Mouse (Mus musculus) right cerebral cortex, adult 18-20 months (tissue): ENCODE data around the gene Zfp318.

Experiments used
- DNase-seq: peaks from one replicate; pipeline ENCODE4 v3.0.0; 2022; ENCODE audit warnings: mixed read lengths

The Zfp318 gene

DNA sequence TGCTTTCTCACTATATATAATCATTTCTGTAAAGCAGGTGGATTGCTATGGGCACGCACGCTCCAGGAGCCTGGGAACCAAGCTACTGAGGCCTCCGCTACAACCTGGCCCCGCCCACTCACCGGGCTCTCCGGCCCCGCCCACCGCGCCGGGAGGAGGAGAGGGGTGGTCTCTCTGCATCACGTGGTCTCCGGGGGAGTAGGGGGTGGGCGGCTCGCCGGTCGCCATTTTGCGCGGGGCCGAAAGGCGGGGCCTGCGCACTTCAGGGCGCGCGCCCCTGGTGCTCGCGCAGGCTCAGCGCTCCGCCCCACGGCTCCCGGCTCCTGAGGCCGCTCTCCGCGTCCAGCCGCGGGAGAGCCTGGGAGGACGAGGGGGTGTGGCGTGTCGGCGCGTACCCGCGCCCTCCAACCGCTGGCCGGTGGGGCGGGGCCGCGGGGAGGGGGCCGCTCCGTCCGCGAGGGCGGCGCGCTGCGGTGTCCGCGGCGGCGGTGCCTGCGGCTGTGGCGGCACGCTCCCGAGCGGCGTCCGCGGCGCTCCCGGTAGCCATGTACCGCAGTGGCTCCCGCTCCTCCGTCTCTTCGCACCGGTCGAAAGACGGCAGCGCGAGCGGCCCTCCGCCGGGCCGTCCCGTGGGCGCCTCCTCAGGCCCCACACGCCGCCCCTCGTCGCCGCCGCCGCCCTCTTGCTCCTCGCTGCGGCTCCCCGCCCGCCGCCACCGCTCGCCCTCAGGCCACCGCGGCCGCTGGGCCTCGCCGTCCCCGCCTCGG, at the start of gene Zfp318:
Zfp318 (plus strand) TSS at position 438 of the 767 bp plus-strand sequence.
- peak; percentile 97 for DNase-seq

DNA sequence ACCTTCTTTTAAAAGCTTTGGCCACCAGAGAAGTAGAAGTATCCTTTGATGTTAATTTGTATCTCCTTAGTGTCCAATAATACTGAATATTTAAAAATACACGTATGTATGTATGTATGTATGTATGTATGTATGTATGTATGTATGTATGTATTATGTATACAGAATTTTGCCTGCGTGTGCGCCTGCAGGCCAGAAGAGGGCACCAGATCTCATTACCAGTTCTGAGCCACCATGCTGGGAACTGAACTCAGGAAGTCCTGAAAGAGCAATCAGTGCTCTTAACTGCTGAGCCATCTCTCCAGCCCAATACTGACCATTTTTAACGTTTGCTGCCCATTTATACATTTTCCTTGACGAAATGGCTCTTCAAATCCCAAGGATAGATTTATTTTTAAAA, 47.1 kb upstream of the Zfp318 start:
- no peak for DNase-seq

DNA sequence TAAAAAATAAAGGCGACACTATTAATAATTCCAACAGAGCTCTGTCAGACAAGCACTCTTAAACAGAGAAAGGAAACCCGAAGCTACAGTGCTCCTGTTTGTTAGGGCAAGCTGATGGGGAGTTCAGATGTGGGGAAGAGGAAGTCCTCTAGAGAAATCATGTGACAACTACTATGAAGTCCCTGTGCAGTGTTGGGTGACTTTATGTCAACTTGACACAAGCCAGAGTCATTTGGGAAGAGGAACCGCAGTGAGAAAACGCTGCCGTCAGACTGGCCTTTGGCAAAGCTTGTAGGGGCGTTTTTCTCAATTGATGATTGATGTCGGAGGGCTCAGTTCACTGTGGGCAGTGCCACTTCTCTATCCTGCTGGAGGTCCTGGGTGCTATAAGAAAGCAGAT, 42.3 kb upstream of the Zfp318 start:
- no peak for DNase-seq

DNA sequence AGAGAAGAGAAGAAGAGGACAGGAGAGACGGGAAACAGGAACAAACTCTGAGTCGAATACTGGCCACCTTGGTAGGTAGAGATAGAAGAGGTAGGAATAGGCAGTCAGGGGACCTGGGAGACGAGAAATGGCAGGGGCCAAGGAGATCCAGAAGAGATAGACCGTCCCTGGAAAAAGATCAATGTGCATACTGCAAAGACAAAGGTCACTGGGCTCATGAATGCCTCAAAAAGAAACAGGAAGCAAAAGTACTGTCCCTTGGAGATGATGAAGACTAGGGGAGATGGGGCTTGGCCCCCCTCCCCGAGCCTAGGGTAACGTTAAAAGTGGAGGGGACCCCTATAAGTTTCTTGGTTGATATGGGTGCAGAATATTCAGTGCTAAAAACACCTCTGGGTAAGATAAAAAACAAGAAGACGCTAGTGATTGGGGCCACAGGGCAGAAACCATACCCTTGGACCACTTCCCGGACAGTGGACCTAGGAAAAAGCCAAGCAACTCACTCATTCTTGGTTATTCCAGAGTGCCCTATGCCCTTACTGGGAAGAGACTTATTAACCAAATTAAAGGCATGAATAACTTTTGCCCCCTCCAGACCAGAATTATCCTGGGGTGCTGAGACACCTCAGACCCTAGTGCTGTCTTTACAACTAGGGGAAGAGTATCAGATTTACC, 32.4 kb upstream of the Zfp318 start:
- no peak for DNase-seq

DNA sequence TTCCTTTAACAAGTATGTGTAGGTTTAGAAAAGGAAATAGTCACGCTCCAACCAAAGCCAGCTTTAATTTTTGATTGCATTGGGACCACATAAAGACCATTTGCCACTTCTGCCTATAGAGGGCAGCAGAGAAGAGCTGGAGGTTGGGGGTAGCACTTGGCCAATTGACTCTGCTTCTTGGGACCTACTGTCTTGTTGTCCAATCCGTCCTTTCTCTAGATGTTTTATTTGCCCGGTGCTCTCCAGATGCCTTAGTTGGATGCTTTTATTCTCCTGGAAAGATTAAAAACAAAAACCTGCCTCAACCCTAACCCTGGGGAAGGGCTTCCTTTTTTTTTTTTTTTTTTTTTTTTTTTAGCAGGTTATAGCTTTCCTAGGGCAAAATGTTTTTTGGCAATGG, 11.7 kb upstream of the Zfp318 start:
- no peak for DNase-seq

DNA sequence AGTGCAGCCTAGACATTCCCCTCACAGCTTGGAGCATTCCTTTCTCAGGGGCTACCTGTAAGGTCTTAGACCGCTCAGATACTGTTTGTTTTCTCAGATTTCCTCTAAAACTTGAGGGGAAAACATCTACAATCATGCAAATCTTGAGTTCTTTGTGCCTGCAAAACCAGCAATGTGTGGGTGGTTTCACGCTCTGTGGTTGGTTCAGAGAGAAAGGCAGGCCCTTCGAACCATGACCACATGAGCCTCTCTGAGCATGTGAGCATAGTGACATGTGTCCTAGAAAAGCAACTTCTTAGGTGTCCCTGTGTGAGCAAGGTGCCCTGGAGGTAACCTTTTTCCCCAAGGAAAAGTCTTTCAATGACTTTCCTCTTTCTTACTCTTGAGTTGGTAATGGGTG, 5.0 kb upstream of the Zfp318 start:
- DNase-seq = no peak

DNA sequence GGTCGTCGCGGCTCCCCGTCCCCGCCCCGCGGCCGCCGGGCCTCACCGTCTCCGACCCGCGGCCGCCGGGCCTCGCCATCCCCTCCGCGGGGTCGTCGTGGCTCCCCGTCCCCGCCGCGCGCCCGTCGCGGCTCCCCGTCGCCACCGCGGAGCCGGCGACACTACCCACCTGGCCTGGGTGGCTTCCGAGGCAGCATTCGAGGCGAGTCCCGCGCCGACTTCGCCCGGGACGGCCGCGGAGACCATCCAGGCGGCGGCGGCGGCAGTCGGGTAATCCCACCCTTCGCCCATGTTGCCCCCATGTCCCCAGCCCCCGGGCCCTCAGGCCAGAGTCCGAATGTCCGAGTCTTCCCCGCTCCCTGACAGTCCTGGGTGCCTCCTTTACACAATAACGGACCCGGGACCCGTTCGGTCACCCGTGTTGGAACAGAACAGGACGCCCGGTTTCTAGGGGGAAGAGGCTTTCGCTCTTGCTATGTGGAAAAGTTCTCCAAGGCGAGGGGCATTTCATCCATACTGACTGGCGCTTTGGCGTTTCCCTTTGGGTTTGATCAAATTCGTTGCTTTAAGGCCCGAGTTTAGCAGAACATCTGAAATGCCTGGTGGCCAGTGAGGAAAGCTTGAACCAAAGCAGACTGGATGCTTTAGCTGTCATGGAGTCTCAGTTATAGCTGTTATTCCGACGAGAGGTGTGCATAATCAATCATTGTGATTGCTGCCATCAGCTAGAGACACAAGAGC, 700 bp downstream of the Zfp318 start:
- peak; percentile 11 for DNase-seq

DNA sequence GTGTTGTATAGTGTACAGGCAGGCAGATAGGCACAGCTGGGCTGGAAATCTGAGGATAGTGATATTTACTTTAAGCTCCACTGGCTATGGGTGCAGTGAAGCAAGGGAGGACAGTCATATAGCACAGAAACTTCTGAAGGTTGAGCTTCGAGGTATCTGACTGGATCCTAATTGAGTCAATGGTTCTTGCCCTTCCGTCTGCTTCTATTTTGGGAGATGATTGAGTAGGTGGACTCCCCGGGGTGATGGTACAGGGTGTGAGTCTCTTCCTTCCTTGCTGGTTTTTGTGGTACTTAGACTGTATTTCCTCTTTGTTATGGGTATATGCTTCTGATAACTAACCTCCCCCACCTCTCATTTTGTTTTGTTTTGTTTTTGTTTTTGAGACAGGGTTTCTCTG, 4.7 kb downstream of the Zfp318 start:
- no peak for DNase-seq

DNA sequence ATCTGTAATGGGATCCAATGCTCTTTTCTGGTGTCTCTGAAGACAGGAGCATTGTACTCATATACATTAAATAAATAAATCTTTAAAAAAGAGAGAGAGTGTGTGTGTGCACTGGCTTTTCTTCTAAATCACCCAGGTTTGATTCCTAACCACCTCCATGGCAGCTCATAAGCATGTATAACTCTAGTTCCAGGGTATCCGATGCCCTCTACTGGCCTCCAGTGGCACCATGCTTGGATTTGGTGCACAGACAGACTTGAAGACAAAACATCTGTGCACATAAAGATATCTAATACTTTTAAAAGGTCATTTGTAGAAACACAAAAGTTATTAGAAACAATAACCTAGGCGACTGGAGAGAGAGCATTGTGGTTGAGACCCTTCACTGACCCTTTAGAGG, 9.5 kb downstream of the Zfp318 start:
- DNase-seq = peak; percentile 29

DNA sequence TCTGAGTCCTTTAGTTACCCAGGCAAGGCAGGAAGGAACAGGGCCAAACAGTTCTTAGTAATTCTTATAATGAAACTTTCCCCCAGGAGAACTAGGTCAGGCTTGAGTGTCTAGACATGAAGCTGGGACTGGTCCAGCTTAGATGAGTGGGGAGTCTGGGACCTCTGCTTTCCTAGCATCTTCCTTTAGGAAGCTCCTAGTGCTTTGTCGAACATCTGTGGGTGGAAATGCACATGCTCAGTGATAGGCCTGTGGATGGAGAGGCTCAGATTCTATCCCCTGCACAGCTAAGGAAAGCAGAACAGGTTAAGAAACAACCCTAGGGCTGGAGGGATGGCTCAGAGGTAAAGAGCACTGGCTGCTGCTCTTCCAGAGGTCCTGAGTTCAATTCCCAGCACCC, 11.1 kb downstream of the Zfp318 start:
- DNase-seq = peak; percentile 19

DNA sequence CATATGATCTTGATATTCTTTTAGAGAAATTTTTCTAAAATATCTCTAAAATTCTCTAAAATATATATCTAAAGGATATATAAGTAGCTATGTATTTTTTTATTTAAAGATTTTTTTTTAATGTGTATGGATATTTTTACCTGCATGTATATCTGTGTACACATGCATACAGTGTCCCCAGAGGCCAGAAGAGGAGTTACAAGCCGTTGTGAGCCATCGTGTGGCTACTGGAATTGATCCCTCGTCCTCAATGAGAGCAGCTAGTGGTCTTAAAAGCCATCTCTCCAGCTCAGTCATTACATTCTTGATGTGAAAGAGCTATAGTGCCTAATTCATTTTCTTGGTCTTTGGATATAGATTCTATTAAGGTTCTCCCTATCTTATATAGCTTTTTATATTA, 24.9 kb downstream of the Zfp318 start:
- DNase-seq = no peak

DNA sequence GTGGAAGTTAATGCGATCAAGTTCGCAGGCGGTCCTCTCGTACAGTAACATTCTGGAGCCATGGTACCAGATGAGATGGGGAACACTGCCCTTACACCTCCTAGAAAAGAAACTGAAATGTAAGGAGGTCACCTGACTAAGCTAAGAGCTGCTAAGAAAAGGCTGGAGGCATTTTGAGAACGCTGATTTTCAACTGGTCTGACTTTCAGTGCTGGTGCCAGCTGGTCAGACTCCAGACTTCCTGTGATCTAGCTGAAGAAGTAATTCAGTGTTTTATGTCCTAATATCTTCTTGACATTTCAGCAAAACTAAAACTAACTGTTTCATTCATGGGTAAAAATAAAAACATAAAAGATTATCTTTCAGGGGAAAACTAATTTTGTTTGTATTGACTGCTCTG, 35.1 kb downstream of the Zfp318 start:
- no peak for DNase-seq

DNA sequence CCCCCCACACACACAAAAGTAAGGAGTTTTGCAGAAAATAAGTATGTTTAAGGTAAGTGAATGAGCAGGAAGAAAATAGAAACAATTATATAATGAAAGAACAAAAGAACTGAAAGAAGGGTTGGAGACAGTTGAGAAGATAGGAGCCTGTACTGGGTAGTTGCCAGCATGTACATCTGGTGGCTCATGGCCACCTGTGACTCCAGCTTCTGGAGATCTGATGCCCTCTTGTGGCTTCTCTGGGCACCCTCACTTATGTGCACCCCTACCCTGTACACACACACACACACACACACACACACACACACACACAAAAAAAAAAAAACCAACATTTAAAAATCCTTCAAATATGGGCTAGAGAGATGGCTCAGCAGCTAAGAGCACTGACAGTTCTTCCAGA, 36.2 kb downstream of the Zfp318 start:
- no peak for DNase-seq

DNA sequence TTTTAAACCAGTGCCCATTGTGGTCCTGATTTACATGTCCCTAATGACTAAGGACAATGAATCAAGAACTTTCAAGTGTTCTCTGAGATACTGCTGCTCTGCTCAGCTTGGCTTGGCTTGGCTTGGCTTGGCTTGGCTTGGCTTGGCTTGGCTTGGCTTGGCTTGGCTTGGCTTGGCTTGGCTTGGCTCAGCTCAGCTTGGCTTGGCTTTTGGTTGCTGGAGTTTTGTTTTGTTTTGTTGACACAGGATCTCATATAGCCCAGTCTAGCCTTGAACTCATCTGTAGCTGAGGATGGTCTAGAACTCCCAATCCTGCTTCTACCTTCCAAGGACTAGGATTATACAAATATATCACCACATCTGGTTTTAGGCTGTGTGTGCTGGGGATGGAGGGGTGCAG, 43.0 kb downstream of the Zfp318 start:
- no peak for DNase-seq

DNA sequence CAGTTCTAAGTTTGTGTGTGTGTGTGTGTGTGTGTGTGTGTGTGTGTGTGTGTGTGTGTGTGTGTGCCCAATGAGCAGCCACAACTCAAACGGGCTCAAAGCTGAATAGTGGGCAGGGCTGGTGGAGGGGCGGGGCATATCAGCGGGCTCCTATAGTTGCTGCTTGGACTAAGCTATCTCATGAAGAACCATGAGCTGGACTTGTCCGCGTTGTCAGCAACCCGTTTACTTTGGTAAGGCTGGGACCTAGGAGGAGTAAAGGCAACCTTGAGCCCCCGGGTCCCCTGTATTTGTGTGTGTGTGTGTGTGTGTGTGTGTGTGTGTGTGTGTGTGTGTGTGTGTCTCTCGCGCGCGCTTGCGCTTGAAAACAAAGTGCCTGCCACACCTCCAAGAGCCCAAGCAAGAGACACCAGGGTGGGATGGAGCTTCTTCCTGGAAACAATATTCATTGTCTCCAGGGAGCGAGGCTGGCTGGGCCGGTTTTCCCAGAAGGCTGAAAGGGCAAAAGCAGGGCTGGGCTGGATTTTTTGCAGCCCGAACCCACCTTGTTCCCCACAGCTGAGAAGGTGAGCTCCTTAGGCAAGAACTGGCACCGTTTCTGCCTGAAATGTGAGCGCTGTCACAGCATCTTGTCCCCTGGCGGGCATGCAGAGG, 45.4 kb downstream of the Zfp318 start, which contains the start of gene Crip3:
Crip3 (plus strand) TSS at position 166 of the 654 bp plus-strand sequence.
- no peak for DNase-seq

DNA sequence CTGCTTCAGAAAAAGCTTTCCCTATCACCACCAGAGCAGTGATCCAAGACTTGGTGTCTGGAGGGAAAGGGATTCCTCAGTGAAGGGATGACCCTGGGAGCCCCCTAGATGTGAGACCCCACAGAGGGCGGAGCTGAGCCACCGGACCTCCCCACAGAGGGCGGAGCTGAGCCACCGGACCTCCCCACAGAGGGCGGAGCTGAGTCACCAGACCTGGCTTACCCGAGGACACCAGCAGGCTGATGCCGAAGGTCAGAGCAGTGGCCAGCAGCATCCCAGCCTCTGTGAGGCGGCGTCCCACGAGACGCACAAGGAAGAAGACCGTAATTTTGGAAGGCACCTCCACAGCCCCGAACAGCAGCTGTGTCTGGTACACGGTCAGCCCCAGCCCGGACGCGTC, 50.1 kb downstream of the Zfp318 start:
- DNase-seq = no peak

DNA sequence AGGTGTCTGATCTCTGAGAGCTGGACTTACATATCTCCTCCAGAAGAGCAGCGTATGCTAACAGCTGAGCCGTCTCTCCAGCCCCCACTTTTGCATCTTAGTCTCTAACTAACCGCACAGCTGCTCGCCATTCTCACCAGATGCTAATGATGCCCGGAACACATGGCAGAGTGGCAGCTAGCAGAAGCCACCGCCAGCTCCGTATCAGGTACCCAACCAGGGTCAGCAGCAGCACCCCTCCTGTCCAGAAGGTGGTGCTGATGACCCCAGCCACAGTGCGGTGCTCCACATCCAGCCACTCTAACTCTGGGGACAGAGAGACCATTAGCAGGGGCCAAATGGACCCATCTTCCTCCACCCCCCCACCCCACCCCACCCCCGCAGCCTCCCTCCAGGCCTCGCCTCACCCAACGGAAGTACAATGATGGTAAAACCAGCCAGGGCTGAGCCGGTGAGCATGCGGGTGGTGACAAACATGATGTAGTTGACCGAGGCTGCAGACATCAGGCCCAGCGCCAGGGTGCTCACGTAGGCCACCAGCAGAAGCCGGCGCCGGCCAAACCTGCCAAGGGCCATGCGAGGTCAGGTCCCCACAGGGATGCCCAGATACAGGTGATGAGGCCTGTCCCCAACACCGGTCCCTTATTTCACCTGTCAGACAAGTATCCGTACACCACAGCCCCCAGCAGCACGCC, 53.3 kb downstream of the Zfp318 start:
- no peak for DNase-seq

DNA sequence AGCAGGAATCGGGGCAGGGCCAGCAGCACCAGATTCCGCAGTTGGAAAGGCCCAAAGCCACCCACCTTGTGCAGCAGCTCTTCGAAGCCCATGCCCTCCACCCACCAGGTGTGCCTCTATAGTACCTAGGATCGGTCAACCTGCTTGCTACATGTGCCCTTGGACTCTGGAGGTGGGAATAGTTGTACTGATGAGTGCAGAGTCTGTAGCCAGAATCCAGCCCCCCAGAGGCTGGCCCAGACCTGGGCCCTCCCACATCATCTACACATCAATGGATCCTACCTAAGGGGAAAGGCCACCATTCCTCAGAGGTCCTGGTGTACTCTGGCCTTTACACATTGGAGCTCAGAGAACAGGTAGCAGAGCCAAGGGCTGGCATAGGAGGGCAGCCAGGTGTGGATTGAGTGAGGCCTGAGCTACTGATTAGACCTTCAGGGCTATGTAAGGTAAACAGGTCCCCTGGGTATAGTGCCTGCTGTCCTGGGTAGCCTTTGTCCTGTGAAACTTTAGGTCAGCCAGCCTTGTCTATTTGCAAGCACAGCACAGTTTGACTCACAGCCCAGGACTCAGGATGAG, 54.9 kb downstream of the Zfp318 start, which contains the start of gene Slc22a7:
Slc22a7 (minus strand) TSS at position 160 of the 576 bp plus-strand sequence.
- DNase-seq = no peak

DNA sequence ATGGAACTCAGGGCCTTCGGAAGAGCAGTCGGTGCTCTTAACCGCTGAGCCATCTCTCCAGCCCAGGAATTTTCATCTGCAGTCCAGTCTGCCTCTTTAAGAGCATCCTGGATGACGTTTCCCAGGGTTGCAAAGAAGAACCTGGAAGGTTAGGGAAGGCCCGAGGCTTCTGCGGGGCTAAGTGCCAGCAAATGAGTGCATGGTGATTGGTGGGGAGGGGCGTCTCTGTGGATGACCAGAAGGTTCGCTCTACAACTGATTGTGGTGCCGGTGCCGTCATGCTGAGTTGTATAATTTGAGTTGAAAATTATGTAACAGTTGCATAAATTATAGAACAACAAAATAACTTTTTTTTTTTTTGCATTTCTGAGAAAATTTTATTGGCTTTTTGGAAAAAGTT, 55.6 kb downstream of the Zfp318 start:
- no peak for DNase-seq

DNA sequence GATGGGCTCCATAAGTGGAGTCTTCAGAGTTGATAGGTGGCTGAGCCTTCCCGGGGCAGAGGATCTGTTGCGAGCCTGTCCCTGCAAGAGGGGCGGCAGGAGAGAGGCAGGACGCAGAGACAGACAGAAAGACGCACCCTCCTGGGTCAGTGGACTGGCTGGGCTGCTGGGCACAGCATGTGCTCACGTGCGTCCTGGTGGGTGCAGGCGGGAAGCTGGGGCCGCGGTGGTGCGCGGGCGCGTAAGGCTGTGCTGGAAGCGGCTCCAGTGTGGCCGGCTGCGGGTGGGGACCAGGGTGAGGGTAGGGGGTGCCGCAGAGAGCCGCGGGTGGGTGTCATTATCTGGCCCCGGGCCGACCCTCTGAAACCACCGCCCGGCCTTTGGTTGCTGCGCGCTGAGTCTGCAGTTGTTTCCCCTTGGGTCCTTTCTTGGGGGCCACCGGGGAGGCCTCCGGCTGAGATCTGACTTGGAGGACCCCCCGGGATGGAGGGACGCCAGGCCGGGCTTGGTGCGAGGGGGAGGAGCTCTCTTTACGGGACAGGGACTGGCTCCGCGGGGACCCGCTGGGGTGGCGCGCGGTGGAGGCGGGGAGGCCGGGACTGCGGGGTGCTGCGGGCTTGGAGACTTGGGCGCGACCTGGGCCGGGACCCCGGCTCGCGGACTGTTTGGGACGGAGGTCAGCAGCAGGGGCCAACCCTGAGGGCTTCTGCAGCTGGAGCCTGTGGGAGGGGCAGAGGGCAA, 61.5 kb downstream of the Zfp318 start:
- DNase-seq = no peak

DNA sequence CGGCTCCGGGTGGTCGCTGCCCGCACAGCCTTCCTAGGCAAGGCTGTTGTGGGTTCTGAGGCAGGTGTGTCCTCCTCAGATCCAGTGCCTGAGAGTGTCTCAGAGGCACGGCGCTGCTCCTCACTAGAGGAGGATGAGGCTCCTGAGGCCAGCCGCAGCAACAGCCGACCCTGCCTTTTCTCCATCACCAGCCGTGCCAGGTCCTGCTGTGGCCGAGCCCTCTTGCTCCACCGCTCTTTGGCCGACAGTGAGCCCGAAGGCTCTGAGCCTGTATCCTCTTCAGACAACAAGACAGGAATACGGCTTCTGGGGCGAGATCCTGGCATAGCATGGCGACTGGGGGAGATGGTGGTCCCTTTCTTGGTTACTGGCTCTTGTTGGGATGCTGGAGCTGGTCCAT, 62.7 kb downstream of the Zfp318 start:
- no peak for DNase-seq
